Mouse (Mus musculus): ENCODE measurements around the gene Psmd9. TPM values are rescaled to one million over a fixed set of nuclear protein-coding genes. Genes with fewer than 3 reads are reported as not detected.
"Not testable (repeated sequence)": the region's sequence is repeated elsewhere in the genome, so short reads cannot be mapped to it uniquely, and the experiment has no call there.

The Psmd9 gene
- polyA plus RNA-seq, 1 experiment, result 31.0 TPM

- no peak for TF ChIP-seq POLR2A (IDR thresholded peaks at IDR 0.05; ENCODE audit: borderline replicate concordance, low read depth, low read length)
- no peak for TF ChIP-seq CTCF (IDR thresholded peaks at IDR 0.05; ENCODE audit: low read depth, low read length)
- Histone ChIP-seq H3K27ac (ENCODE audit: insufficient read depth, low read depth, low read length) (no peak overlapping the region), H3K4me1 (ENCODE audit: control insufficient read depth, insufficient read depth, low read length) (no peaks in the 10 kb centered on the region), H3K4me3 (ENCODE audit: insufficient read depth, low read length) (no peak overlapping the region)
These were observed 16.8 kb downstream of the Psmd9 start for GRCm38 (mm10) chr5:123185966-123186365.

GRCm38 (mm10) chr5:123187306-123187705 is 18.1 kb downstream of the Psmd9 start:
- no peak overlapping the region for H3K27ac ChIP-seq (ENCODE audit: insufficient read depth, low read depth, low read length)
- TF ChIP-seq CTCF (IDR thresholded peaks at IDR 0.05; ENCODE audit: low read depth, low read length) (no peak), POLR2A (IDR thresholded peaks at IDR 0.05; ENCODE audit: borderline replicate concordance, low read depth, low read length) (no peak)
- no peaks in the 10 kb centered on the region for H3K4me1 ChIP-seq (ENCODE audit: control insufficient read depth, insufficient read depth, low read length)
- H3K4me3 ChIP-seq (ENCODE audit: insufficient read depth, low read length), result no peak overlapping the region

- Histone ChIP-seq H3K4me3 (ENCODE audit: insufficient read depth, low read length) (no peak overlapping the region), H3K27ac (ENCODE audit: insufficient read depth, low read depth, low read length) (no peak overlapping the region), H3K4me1 (ENCODE audit: control insufficient read depth, insufficient read depth, low read length) (no peaks in the 10 kb centered on the region)
- TF ChIP-seq POLR2A (IDR thresholded peaks at IDR 0.05; ENCODE audit: borderline replicate concordance, low read depth, low read length) (no peak), CTCF (IDR thresholded peaks at IDR 0.05; ENCODE audit: low read depth, low read length) (no peak)
These were observed 21.7 kb downstream of the Psmd9 start for GRCm38 (mm10) chr5:123190912-123191311.

DNA sequence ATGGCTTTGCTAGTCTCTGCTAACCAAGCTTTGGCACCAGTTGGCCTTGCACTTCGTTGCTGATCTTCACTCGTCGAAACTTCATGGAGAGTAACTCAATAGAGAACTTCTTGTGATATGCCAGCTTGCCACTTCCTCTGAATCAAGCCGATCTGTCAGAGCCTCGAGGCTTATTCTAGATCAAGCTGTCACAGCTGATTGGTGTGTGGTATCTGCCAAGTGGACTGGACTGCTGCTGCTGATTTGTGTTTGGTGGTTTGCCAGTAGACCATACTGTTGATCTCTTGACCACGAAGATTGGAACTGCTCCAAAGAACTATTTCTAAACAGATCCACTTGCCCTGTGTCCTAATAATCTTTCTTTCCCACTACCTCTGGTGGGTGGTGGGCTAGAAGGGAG is 22.2 kb downstream of the Psmd9 start:
- TF ChIP-seq CTCF (IDR thresholded peaks at IDR 0.05; ENCODE audit: low read depth, low read length) (no peak), POLR2A (IDR thresholded peaks at IDR 0.05; ENCODE audit: borderline replicate concordance, low read depth, low read length) (no peak)
- no peaks in the 10 kb centered on the region for H3K4me1 ChIP-seq (ENCODE audit: control insufficient read depth, insufficient read depth, low read length)
- no peak overlapping the region for H3K27ac ChIP-seq (ENCODE audit: insufficient read depth, low read depth, low read length)
- no peak overlapping the region for H3K4me3 ChIP-seq (ENCODE audit: insufficient read depth, low read length)

DNA sequence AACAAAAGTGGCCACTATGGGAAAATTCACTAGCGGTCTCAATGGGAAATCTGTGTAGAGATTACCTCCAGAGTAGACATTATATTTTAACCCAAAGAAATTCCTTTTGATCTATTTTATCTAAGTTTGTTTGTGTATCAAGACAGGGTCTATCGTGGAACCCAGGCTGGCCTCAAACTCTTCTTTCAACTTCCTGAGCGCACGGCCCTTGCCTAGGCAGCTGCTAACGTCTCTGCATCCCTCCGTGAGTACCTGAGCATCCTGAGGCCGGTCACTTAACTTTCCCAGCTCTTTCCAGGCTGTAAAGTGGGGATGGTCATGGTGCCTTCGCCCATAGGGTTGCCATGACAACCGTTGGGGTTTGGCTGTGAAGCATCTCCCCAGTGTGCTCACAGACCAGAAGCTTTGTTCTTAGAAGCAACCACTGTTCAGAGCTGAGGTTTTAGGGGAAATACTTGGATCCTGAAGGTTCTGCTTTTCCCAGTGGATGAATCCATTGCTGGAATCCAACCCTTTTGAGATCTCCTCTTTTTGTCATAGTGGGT is 23.5 kb downstream of the Psmd9 start:
- H3K27ac ChIP-seq (ENCODE audit: insufficient read depth, low read depth, low read length), result no peak overlapping the region
- H3K4me3 ChIP-seq (ENCODE audit: insufficient read depth, low read length), result no peak overlapping the region
- H3K4me1 ChIP-seq (ENCODE audit: control insufficient read depth, insufficient read depth, low read length), result no peaks in the 10 kb centered on the region
- TF ChIP-seq POLR2A (IDR thresholded peaks at IDR 0.05; ENCODE audit: borderline replicate concordance, low read depth, low read length), result no peak
- TF ChIP-seq CTCF (IDR thresholded peaks at IDR 0.05; ENCODE audit: low read depth, low read length), result no peak

- no peaks in the 10 kb centered on the region for H3K4me1 ChIP-seq (ENCODE audit: control insufficient read depth, insufficient read depth, low read length)
- no peak overlapping the region for H3K27ac ChIP-seq (ENCODE audit: insufficient read depth, low read depth, low read length)
- no peak for TF ChIP-seq POLR2A (IDR thresholded peaks at IDR 0.05; ENCODE audit: borderline replicate concordance, low read depth, low read length)
- TF ChIP-seq CTCF (IDR thresholded peaks at IDR 0.05; ENCODE audit: low read depth, low read length), result no peak
- no peak overlapping the region for H3K4me3 ChIP-seq (ENCODE audit: insufficient read depth, low read length)
These were observed 24.2 kb downstream of the Psmd9 start for GRCm38 (mm10) chr5:123193436-123193835.

DNA sequence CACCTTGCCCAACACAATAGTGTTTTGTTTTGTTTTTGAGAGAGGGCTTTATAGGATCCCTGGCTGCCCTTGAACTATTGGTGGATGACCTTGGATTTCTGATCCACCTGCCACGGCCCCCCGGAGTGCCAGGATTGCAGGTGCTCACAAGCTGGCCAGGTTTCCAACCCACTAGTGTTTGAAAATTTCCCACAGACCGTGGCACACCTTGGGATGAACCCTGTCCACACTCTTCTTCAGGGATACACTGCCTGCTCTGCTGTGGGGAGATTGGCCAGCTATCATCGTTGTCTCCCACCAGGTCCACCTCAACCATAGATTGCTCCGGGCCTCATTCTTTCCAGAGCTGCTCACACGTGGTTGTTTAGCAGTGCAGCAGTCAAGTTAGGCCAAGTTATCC is 25.6 kb downstream of the Psmd9 start:
- no peak overlapping the region for H3K4me3 ChIP-seq (ENCODE audit: insufficient read depth, low read length)
- H3K27ac ChIP-seq (ENCODE audit: insufficient read depth, low read depth, low read length), result no peak overlapping the region
- no peak for TF ChIP-seq CTCF (IDR thresholded peaks at IDR 0.05; ENCODE audit: low read depth, low read length)
- TF ChIP-seq POLR2A (IDR thresholded peaks at IDR 0.05; ENCODE audit: borderline replicate concordance, low read depth, low read length), result no peak
- H3K4me1 ChIP-seq (ENCODE audit: control insufficient read depth, insufficient read depth, low read length), result no peaks in the 10 kb centered on the region

GRCm38 (mm10) chr5:123195500-123196000 is 26.3 kb downstream of the Psmd9 start:
- Histone ChIP-seq H3K4me3 (ENCODE audit: insufficient read depth, low read length) (no peak overlapping the region), H3K4me1 (ENCODE audit: control insufficient read depth, insufficient read depth, low read length) (no peaks in the 10 kb centered on the region), H3K27ac (ENCODE audit: insufficient read depth, low read depth, low read length) (no peak overlapping the region)
- no peak for TF ChIP-seq CTCF (IDR thresholded peaks at IDR 0.05; ENCODE audit: low read depth, low read length)
- TF ChIP-seq POLR2A (IDR thresholded peaks at IDR 0.05; ENCODE audit: borderline replicate concordance, low read depth, low read length), result no peak

GRCm38 (mm10) chr5:123196746-123197145 is 27.5 kb downstream of the Psmd9 start:
- Histone ChIP-seq H3K4me3 (ENCODE audit: insufficient read depth, low read length) (no peak overlapping the region), H3K4me1 (ENCODE audit: control insufficient read depth, insufficient read depth, low read length) (no peaks in the 10 kb centered on the region), H3K27ac (ENCODE audit: insufficient read depth, low read depth, low read length) (no peak overlapping the region)
- TF ChIP-seq POLR2A (IDR thresholded peaks at IDR 0.05; ENCODE audit: borderline replicate concordance, low read depth, low read length), result no peak
- no peak for TF ChIP-seq CTCF (IDR thresholded peaks at IDR 0.05; ENCODE audit: low read depth, low read length)

GRCm38 (mm10) chr5:123198523-123198922 is 29.3 kb downstream of the Psmd9 start:
- H3K27ac ChIP-seq (ENCODE audit: insufficient read depth, low read depth, low read length), result no peak overlapping the region
- H3K4me1 ChIP-seq (ENCODE audit: control insufficient read depth, insufficient read depth, low read length), result no peaks in the 10 kb centered on the region
- no peak for TF ChIP-seq POLR2A (IDR thresholded peaks at IDR 0.05; ENCODE audit: borderline replicate concordance, low read depth, low read length)
- TF ChIP-seq CTCF (IDR thresholded peaks at IDR 0.05; ENCODE audit: low read depth, low read length), result no peak
- no peak overlapping the region for H3K4me3 ChIP-seq (ENCODE audit: insufficient read depth, low read length)

DNA sequence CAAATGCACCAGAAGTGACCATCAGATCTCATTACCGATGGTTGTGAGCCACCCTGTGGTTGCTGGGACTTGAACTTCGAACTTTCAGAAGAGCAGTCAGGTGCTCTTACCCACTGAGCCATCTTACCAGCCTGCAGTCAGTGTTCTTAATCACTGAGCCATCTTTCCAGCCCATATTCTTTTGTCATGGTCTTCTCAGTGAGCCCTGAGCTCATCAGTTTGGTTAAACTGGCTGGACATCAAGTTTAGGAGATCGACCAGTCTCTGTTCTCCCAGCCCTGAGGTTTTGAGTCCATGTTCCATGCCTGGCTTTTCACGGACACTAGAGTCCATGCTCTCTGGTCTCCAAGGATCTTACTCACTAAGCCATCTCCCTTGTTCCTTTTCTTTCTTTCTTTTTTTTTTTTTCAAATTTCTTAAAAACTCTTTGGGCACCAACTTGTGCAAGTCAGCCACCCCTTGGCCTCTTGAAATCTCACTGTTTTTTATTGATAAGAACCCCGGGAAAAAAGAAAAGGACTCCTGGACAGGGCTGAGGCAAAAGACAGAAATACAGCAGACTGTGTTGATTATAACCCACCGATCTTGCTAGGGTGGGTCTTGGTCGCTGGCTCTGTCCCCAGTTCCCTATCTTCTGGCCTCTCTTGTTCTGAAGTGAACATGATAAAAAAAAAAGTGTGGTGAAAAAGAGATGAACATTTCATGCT is 31.8 kb downstream of the Psmd9 start:
- H3K27ac ChIP-seq (ENCODE audit: insufficient read depth, low read depth, low read length); H3K4me1 ChIP-seq (ENCODE audit: control insufficient read depth, insufficient read depth, low read length); H3K4me3 ChIP-seq (ENCODE audit: insufficient read depth, low read length): not testable (repeated sequence)
